Comparison of ENCODE assay signal across 22 mouse cellular contexts in genomic region chr12:70251210-70251884, GRCm38 (mm10). TPM values are rescaled to one million over a fixed set of nuclear protein-coding genes. Genes with fewer than 3 reads are reported as not detected.
DNase-seq lines count a peak whose midpoint lies in the region; ATAC-seq and TF ChIP-seq lines count a peak whose summit lies in the region.
"Had no signal": no experiment of that assay in that cellular context is flagged by ENCODE, and none has a peak within 500 bp of the region (broad histone marks: within the 10 kb centered on the region; RNA-seq: fewer than 3 reads in every experiment).

No protein-coding gene starts in this region.

- intact Hi-C loops in heart, postnatal 10 days (cut with DNase I): no loop called here

- H3K9ac ChIP-seq in lung, postnatal 0 days (replicated peaks; ENCODE audit: low read depth): no peak overlapping the region
- H3K9ac ChIP-seq: embryonic facial prominence, embryonic 15.5 days; forebrain, embryonic 13.5 days; heart, embryonic 15.5 days; hindbrain, embryonic 14.5 days; intestine, embryonic 15.5 days; liver, embryonic 13.5 days; neural tube, embryonic 15.5 days had no signal

- 73% methylated on average over 15 of the region's 15 CpGs for WGBS in heart, embryonic 10.5 days
- 51% methylated on average over 15 of the region's 15 CpGs for WGBS in lung, postnatal 0 days
- 65% methylated on average over 15 of the region's 15 CpGs for WGBS in embryonic facial prominence, embryonic 10.5 days

- peak overlapping the region; percentile 4; the same call in 1 of the 2 replicates for H3K27ac ChIP-seq in heart, embryonic 10.5 days
- no peak overlapping the region for H3K27ac ChIP-seq in lung, postnatal 0 days (ENCODE audit: low read length)
- H3K27ac ChIP-seq in embryonic facial prominence, embryonic 10.5 days (replicated peaks): peak overlapping the region; percentile 72
- H3K27ac ChIP-seq: embryonic facial prominence, embryonic 15.5 days; forebrain, embryonic 13.5 days; heart, embryonic 15.5 days; hindbrain, embryonic 14.5 days; intestine, embryonic 15.5 days; left cerebral cortex, adult 2 months; liver, embryonic 13.5 days; neural tube, embryonic 15.5 days had no signal

- no peaks in the 10 kb centered on the region for H3K36me3 ChIP-seq in heart, embryonic 10.5 days
- no peaks in the 10 kb centered on the region for H3K36me3 ChIP-seq in lung, postnatal 0 days (ENCODE audit: insufficient read depth, low read length)
- H3K36me3 ChIP-seq in embryonic facial prominence, embryonic 10.5 days (replicated peaks): no peaks in the 10 kb centered on the region
- H3K36me3 ChIP-seq: embryonic facial prominence, embryonic 15.5 days; heart, embryonic 15.5 days; intestine, embryonic 15.5 days; liver, embryonic 13.5 days had no signal

- no peak for DNase-seq in heart, embryonic 10.5 days (ENCODE audit: low spot score)
- no peak for DNase-seq in heart, postnatal 10 days
- peak; percentile 32 for DNase-seq in lung, postnatal 0 days (ENCODE audit: low spot score)
- DNase-seq in lung, postnatal 25 days (ENCODE audit: low spot score): no peak
- DNase-seq in embryonic facial prominence, embryonic 10.5 days (ENCODE audit: low spot score): peak; percentile 24
- DNase-seq in naive thymus-derived CD4-positive, alpha-beta T cell, adult 2 months (ENCODE audit: low read depth): peak; percentile 25
- DNase-seq in spleen, postnatal 36 days (ENCODE audit: low spot score in 2 of 2): no peak
- DNase-seq: adrenal gland, postnatal 36 days; B cell, adult 2 months; cerebellum, adult 9-11 months; liver, embryonic 13.5 days; lung, postnatal 4 days; retina, postnatal 1 day; right cerebral cortex, postnatal 4 days; thymus, postnatal 36 days had no signal

- no peak overlapping the region for H3K4me3 ChIP-seq in heart, embryonic 10.5 days
- H3K4me3 ChIP-seq in lung, postnatal 0 days (ENCODE audit: low read depth, low read length): no peak overlapping the region
- no peak overlapping the region for H3K4me3 ChIP-seq in embryonic facial prominence, embryonic 10.5 days
- H3K4me3 ChIP-seq: embryonic facial prominence, embryonic 15.5 days; forebrain, embryonic 13.5 days; heart, embryonic 15.5 days; intestine, embryonic 15.5 days; left cerebral cortex, adult 2 months; liver, embryonic 13.5 days; neural tube, embryonic 15.5 days had no signal

- no peaks in the 10 kb centered on the region for H3K27me3 ChIP-seq in heart, embryonic 10.5 days (ENCODE audit: insufficient read depth, poor library complexity, severe bottlenecking)
- H3K27me3 ChIP-seq in lung, postnatal 0 days (replicated peaks; ENCODE audit: insufficient read depth, low read length): no peaks in the 10 kb centered on the region
- 0 out of 2 replicates have a peak, but pooled peaks cover 6% of the 10 kb centered on the region for H3K27me3 ChIP-seq in embryonic facial prominence, embryonic 10.5 days (replicated peaks; ENCODE audit: low read depth, poor library complexity, severe bottlenecking)
- H3K27me3 ChIP-seq: embryonic facial prominence, embryonic 15.5 days; forebrain, embryonic 13.5 days; heart, embryonic 15.5 days; intestine, embryonic 15.5 days; liver, embryonic 13.5 days; neural tube, embryonic 15.5 days had no signal

- ATAC-seq in lung, postnatal 0 days: peak; percentile 33
- ATAC-seq: forebrain, embryonic 13.5 days; intestine, embryonic 15.5 days had no signal

- TF ChIP-seq CTCF in lung, postnatal 0 days (IDR thresholded peaks at IDR 0.05): no peak

- H3K9me3 ChIP-seq in heart, embryonic 10.5 days: no peaks in the 10 kb centered on the region
- no peaks in the 10 kb centered on the region for H3K9me3 ChIP-seq in lung, postnatal 0 days (ENCODE audit: low read length)
- no peaks in the 10 kb centered on the region for H3K9me3 ChIP-seq in embryonic facial prominence, embryonic 10.5 days
- H3K9me3 ChIP-seq: embryonic facial prominence, embryonic 15.5 days; forebrain, embryonic 13.5 days; heart, embryonic 15.5 days; intestine, embryonic 15.5 days; liver, embryonic 13.5 days; neural tube, embryonic 15.5 days had no signal

- TF ChIP-seq EP300 in lung, postnatal 0 days (IDR thresholded peaks at IDR 0.05): no peak

- peaks cover 49% of the 10 kb centered on the region for H3K4me1 ChIP-seq in heart, embryonic 10.5 days
- H3K4me1 ChIP-seq in lung, postnatal 0 days (ENCODE audit: insufficient read depth, low read depth, low read length): 0 out of 2 replicates have a peak, but pooled peaks cover 2% of the 10 kb centered on the region
- H3K4me1 ChIP-seq in embryonic facial prominence, embryonic 10.5 days: peaks cover 43% of the 10 kb centered on the region
- H3K4me1 ChIP-seq: intestine, embryonic 15.5 days; liver, embryonic 13.5 days had no signal

- no peak overlapping the region for H3K4me2 ChIP-seq in lung, postnatal 0 days (replicated peaks; ENCODE audit: low read depth, low read length)
- H3K4me2 ChIP-seq: embryonic facial prominence, embryonic 15.5 days; forebrain, embryonic 13.5 days; heart, embryonic 15.5 days; hindbrain, embryonic 14.5 days; intestine, embryonic 15.5 days; liver, embryonic 13.5 days; neural tube, embryonic 15.5 days had no signal

RNA-seq across cellular contexts. Expression of gene Pygl, which starts 20.1 kb away (rescaled TPM):
- 30.3 and 42.6 TPM in 2 replicates for polyA plus RNA-seq in heart, embryonic 10.5 days (2016; fragmentation: Nextera tagmentation; extraction: Ambion mirVana)
- total RNA-seq in heart, postnatal 10 days (2021): 10 to 100 TPM in 1 of 2 experiments, 1 to 10 TPM in 1; 8.6 to 13.0 TPM
- polyA plus RNA-seq in lung, postnatal 0 days (2015; fragmentation: Nextera tagmentation; extraction: Ambion mirVana): 46.3 and 63.1 TPM in 2 replicates
- 8.4 and 8.6 TPM in 2 replicates for polyA plus RNA-seq in embryonic facial prominence, embryonic 10.5 days (2016; fragmentation: Nextera tagmentation; extraction: Ambion mirVana)

Comparison
In these comparisons a context has a peak if more than half of its experiments do, and no peak if none do; other contexts are left out.
1. DNase-seq: peak in lung, postnatal 0 days (single experiment), embryonic facial prominence, embryonic 10.5 days (single experiment) and naive thymus-derived CD4-positive, alpha-beta T cell, adult 2 months (single experiment); none in heart, embryonic 10.5 days (single experiment), heart, postnatal 10 days (0 of 2), lung, postnatal 25 days (single experiment) and spleen, postnatal 36 days (0 of 2).